ENCODE assay signal across 10 mouse cellular contexts in genomic region chr13:112833253-112833894, GRCm38 (mm10). TPM values are rescaled to one million over a fixed set of nuclear protein-coding genes. Genes with fewer than 3 reads are reported as not detected.
DNase-seq lines count a peak whose midpoint lies in the region; ATAC-seq lines count a peak whose summit lies in the region.
"Had no signal": no experiment of that assay in that cellular context is flagged by ENCODE, and none has a peak within 500 bp of the region (broad histone marks: within the 10 kb centered on the region; RNA-seq: fewer than 3 reads in every experiment).

No protein-coding gene starts in this region.

- no peak overlapping the region for H3K9ac ChIP-seq in forebrain, embryonic 11.5 days (ENCODE audit: low read length)
- H3K9ac ChIP-seq in liver, embryonic 11.5 days (ENCODE audit: low read depth, low read length) = no peak overlapping the region
- H3K9ac ChIP-seq in forebrain, embryonic 14.5 days (ENCODE audit: low read length) = 0 out of 2 replicates have a peak overlapping the region, but pooled peaks have one; percentile 22
- H3K9ac ChIP-seq in neural tube, embryonic 13.5 days = no peak overlapping the region

- ATAC-seq in forebrain, embryonic 11.5 days (replicated peaks; ENCODE audit: low FRiP score) = no peak; the same call in 1 of the 2 replicates
- peak; percentile 53; the same call in 1 of the 2 replicates for ATAC-seq in liver, embryonic 11.5 days (replicated peaks; ENCODE audit: low FRiP score)
- peak; percentile 46 for ATAC-seq in forebrain, embryonic 14.5 days
- peak; percentile 60; the same call in 1 of the 2 replicates for ATAC-seq in neural tube, embryonic 13.5 days (ENCODE audit: low read depth)

- H3K27me3 ChIP-seq in forebrain, embryonic 10.5 days (ENCODE audit: poor library complexity, severe bottlenecking) = no peaks in the 10 kb centered on the region
- H3K27me3 ChIP-seq in forebrain, embryonic 11.5 days (ENCODE audit: control insufficient read depth, insufficient read depth, low read length) = no peaks in the 10 kb centered on the region
- H3K27me3 ChIP-seq in liver, embryonic 11.5 days (replicated peaks; ENCODE audit: control insufficient read depth, insufficient read depth, low read length) = no peaks in the 10 kb centered on the region
- no peaks in the 10 kb centered on the region for H3K27me3 ChIP-seq in forebrain, embryonic 14.5 days (replicated peaks; ENCODE audit: control insufficient read depth, insufficient read depth, low read length)
- no peaks in the 10 kb centered on the region for H3K27me3 ChIP-seq in neural tube, embryonic 13.5 days

- no peaks in the 10 kb centered on the region for H3K36me3 ChIP-seq in forebrain, embryonic 10.5 days (replicated peaks)
- H3K36me3 ChIP-seq in forebrain, embryonic 11.5 days (ENCODE audit: control insufficient read depth, insufficient read depth, low read length) = no peaks in the 10 kb centered on the region
- H3K36me3 ChIP-seq in liver, embryonic 11.5 days (ENCODE audit: control insufficient read depth, insufficient read depth, low read length) = no peaks in the 10 kb centered on the region
- no peaks in the 10 kb centered on the region for H3K36me3 ChIP-seq in forebrain, embryonic 14.5 days (ENCODE audit: control insufficient read depth, insufficient read depth, low read length)
- H3K36me3 ChIP-seq in neural tube, embryonic 13.5 days = no peaks in the 10 kb centered on the region
- H3K36me3 ChIP-seq: heart, embryonic 10.5 days had no signal

- H3K4me1 ChIP-seq in forebrain, embryonic 10.5 days = peaks cover 23% of the 10 kb centered on the region
- no peaks in the 10 kb centered on the region; the same call in 1 of the 2 replicates for H3K4me1 ChIP-seq in forebrain, embryonic 11.5 days (replicated peaks; ENCODE audit: control insufficient read depth, insufficient read depth, low read length)
- peaks cover 21% of the 10 kb centered on the region for H3K4me1 ChIP-seq in liver, embryonic 11.5 days (replicated peaks; ENCODE audit: control insufficient read depth, insufficient read depth, low read length)
- 0 out of 2 replicates have a peak, but pooled peaks cover 4% of the 10 kb centered on the region for H3K4me1 ChIP-seq in forebrain, embryonic 14.5 days (ENCODE audit: control insufficient read depth, insufficient read depth, low read length)
- peaks cover 25% of the 10 kb centered on the region for H3K4me1 ChIP-seq in neural tube, embryonic 13.5 days (replicated peaks)

- H3K9me3 ChIP-seq in forebrain, embryonic 10.5 days = no peaks in the 10 kb centered on the region
- no peaks in the 10 kb centered on the region for H3K9me3 ChIP-seq in forebrain, embryonic 11.5 days (ENCODE audit: control insufficient read depth, low read length)
- H3K9me3 ChIP-seq in liver, embryonic 11.5 days (ENCODE audit: control insufficient read depth, low read length) = no peaks in the 10 kb centered on the region
- H3K9me3 ChIP-seq in forebrain, embryonic 14.5 days (replicated peaks; ENCODE audit: control insufficient read depth, low read length) = no peaks in the 10 kb centered on the region
- no peaks in the 10 kb centered on the region for H3K9me3 ChIP-seq in neural tube, embryonic 13.5 days
- H3K9me3 ChIP-seq: heart, embryonic 10.5 days had no signal

- WGBS in forebrain, embryonic 10.5 days = 66% methylated on average over 20 of the region's 20 CpGs
- 61% methylated on average over 20 of the region's 20 CpGs for WGBS in forebrain, embryonic 11.5 days
- WGBS in liver, embryonic 11.5 days = 70% methylated on average over 20 of the region's 20 CpGs
- WGBS in forebrain, embryonic 14.5 days = 41% methylated on average over 20 of the region's 20 CpGs
- 60% methylated on average over 20 of the region's 20 CpGs for WGBS in neural tube, embryonic 13.5 days

- H3K4me3 ChIP-seq in forebrain, embryonic 10.5 days = no peak overlapping the region
- no peak overlapping the region for H3K4me3 ChIP-seq in forebrain, embryonic 11.5 days (ENCODE audit: low read depth, low read length)
- H3K4me3 ChIP-seq in liver, embryonic 11.5 days (ENCODE audit: low read depth, low read length) = no peak overlapping the region
- H3K4me3 ChIP-seq in forebrain, embryonic 14.5 days (ENCODE audit: low read depth, low read length) = no peak overlapping the region
- H3K4me3 ChIP-seq in neural tube, embryonic 13.5 days = no peak overlapping the region
- H3K4me3 ChIP-seq: heart, embryonic 10.5 days had no signal

- 0 out of 2 replicates have a peak overlapping the region, but pooled peaks have one; percentile 40 for H3K27ac ChIP-seq in forebrain, embryonic 10.5 days
- no peak overlapping the region for H3K27ac ChIP-seq in forebrain, embryonic 11.5 days (ENCODE audit: low read depth, low read length)
- H3K27ac ChIP-seq in liver, embryonic 11.5 days (ENCODE audit: low read depth, low read length) = no peak overlapping the region
- no peak overlapping the region for H3K27ac ChIP-seq in forebrain, embryonic 14.5 days (ENCODE audit: low read depth, low read length)
- no peak overlapping the region for H3K27ac ChIP-seq in neural tube, embryonic 13.5 days (replicated peaks)
- H3K27ac ChIP-seq: heart, embryonic 10.5 days had no signal

- H3K4me2 ChIP-seq in forebrain, embryonic 11.5 days (ENCODE audit: low read depth, low read length, severe bottlenecking) = no peak overlapping the region
- peak overlapping the region; percentile 16 for H3K4me2 ChIP-seq in liver, embryonic 11.5 days
- no peak overlapping the region for H3K4me2 ChIP-seq in forebrain, embryonic 14.5 days (ENCODE audit: low read length)
- H3K4me2 ChIP-seq in neural tube, embryonic 13.5 days = 0 out of 2 replicates have a peak overlapping the region, but pooled peaks have one; percentile 5

- DNase-seq in forebrain, embryonic 10.5 days (ENCODE audit: extremely low spot score, low spot score) = no peak
- DNase-seq in forebrain, embryonic 11.5 days (ENCODE audit: low spot score) = no peak
- DNase-seq in liver, embryonic 11.5 days (ENCODE audit: low spot score) = no peak
- DNase-seq in liver = no peak
- no peak for DNase-seq in forebrain, embryonic 14.5 days (ENCODE audit: low spot score)
- DNase-seq in embryo, embryonic 11 days = no peak
- DNase-seq in urinary bladder, postnatal 10 days (ENCODE audit: low spot score) = no peak
- DNase-seq: spleen, adult 18-20 months had no signal

RNA-seq across cellular contexts. Expression of gene Plpp1, which starts 32.8 kb away (rescaled TPM):
- 15.7 and 16.8 TPM in 2 replicates for polyA plus RNA-seq in forebrain, embryonic 10.5 days (2016; fragmentation: Nextera tagmentation; extraction: Ambion mirVana)
- polyA plus RNA-seq in forebrain, embryonic 11.5 days (2014; fragmentation: Nextera tagmentation; extraction: Ambion mirVana) = 16.1 and 16.2 TPM in 2 replicates
- 27.4 and 29.1 TPM in 2 replicates for polyA plus RNA-seq in liver, embryonic 11.5 days (2014; fragmentation: Nextera tagmentation; extraction: Ambion mirVana)
- polyA plus RNA-seq in forebrain, embryonic 14.5 days (2014; fragmentation: Nextera tagmentation; extraction: Ambion mirVana) = 39.5 and 41.2 TPM in 2 replicates
- 49.3 and 52.7 TPM in 2 replicates for polyA plus RNA-seq in neural tube, embryonic 13.5 days (2015; fragmentation: Nextera tagmentation; extraction: Ambion mirVana)

Comparison
In these comparisons a context has a peak if more than half of its experiments do, and no peak if none do; other contexts are left out.
1. H3K4me2 ChIP-seq: peak in liver, embryonic 11.5 days (single experiment) and neural tube, embryonic 13.5 days (single experiment); none in forebrain, embryonic 11.5 days (single experiment) and forebrain, embryonic 14.5 days (single experiment).